Mouse (Mus musculus) bone marrow macrophage, adult 2 months (primary cell): ENCODE results near the gene Dnajc6.

Experiments
- CTCF ChIP-seq: IDR thresholded peaks from 2 replicates; pipeline ENCODE4 v1.5.1; 2012; ENCODE audit warnings: low read depth, mild to moderate bottlenecking, low read length, moderate library complexity
- POLR2A ChIP-seq: IDR thresholded peaks from 2 replicates; pipeline ENCODE4 v1.6.1; 2012; ENCODE audit warnings: mild to moderate bottlenecking, low read depth, low read length, borderline replicate concordance

GRCm38 (mm10) chr4:101616520-101616919 lies 120.1 kb downstream of the Dnajc6 start:
- TF ChIP-seq CTCF (no peak), POLR2A (no peak)
